Mouse (Mus musculus) CH12.LX (cell line): Measurements from ENCODE around the gene Psmd12.

Experiments
- CTCF ChIP-seq, 2 experiments: IDR thresholded peaks in 1 of 2; conservative IDR thresholded peaks in 1 of 2; 2 replicates each; pipeline ENCODE4 v1.5.1; 2011 to 2012; ENCODE audit warnings: low read depth in 2 of 2, low read length in 2 of 2, improper control_type of control experiment in 1 of 2, inconsistent platforms in 1 of 2, mild to moderate bottlenecking in 1 of 2, moderate library complexity in 1 of 2
- EP300 ChIP-seq: IDR thresholded peaks from 2 replicates; pipeline ENCODE4 v1.6.1; 2011; ENCODE audit warnings: low read length, improper control_type of control experiment
- ETS1 ChIP-seq: conservative IDR thresholded peaks from 2 replicates; pipeline ENCODE4 v1.6.1; 2012; ENCODE audit warnings: low read depth, mild to moderate bottlenecking, inconsistent platforms, low read length, improper control_type of control experiment, moderate library complexity
- POLR2A ChIP-seq: IDR thresholded peaks from 2 replicates; pipeline ENCODE4 v1.6.1; 2011; ENCODE audit warnings: low read depth, mild to moderate bottlenecking, improper control_type of control experiment, low read length
- TCF12 ChIP-seq: IDR thresholded peaks from 2 replicates; pipeline ENCODE4 v1.6.1; 2014; ENCODE audit warnings: low read depth, mild to moderate bottlenecking, inconsistent platforms, low read length, improper control_type of control experiment
- UBTF ChIP-seq: IDR thresholded peaks from 2 replicates; pipeline ENCODE4 v1.6.1; 2012; ENCODE audit warnings: low read depth, mild to moderate bottlenecking, inconsistent platforms, low read length, improper control_type of control experiment, moderate library complexity

DNA sequence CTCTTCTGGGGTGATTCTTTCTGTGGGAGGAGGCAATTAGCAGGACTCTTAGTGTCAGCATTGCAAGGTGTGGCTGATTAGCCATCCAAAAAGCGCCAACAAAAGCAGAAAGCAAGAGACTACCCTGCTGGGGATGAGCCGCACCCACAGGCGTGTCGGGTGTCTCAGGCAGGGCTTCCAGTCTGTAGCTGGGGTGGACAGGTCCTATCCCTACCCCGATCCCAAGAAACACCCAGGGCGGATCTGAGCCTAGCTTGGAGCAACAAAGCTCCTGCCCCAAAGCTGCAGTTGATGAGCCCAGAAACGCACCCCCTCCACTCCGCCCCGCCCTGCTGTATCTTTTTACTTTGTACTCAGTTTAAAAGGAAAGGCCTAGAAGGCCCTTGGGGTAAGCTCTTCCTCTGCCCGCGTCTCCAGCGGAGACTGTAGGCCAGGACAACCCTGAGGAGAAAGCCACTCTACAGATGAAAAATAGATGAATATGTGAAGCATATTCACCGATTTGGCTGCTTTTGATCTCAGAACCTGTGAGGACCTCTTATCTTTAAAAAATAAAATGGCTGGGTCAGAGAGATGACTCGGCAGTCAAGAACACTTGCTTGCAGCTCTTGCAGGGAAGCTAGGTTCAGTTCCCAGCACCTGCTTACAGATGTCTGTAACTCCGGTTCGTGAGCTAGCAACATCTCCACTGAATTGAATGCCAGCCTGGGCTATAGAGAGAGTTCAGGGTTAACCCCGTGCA, 29.9 kb upstream of the Psmd12 start:
- TF ChIP-seq POLR2A: no peak
- TF ChIP-seq EP300: no peak
- TF ChIP-seq UBTF: no peak
- no peak for TF ChIP-seq TCF12
- TF ChIP-seq CTCF (conservative IDR thresholded peaks at IDR 0.05 in 1 of 2, IDR thresholded peaks at IDR 0.05 in 1 of 2; ENCODE audit: low read depth in 2 of 2, low read length in 2 of 2): no peak
- no peak for TF ChIP-seq ETS1
